Mouse (Mus musculus): ENCODE data around the gene Sh2d3c.

GRCm38 (mm10) chr2:32763353-32763752 lies 42.5 kb downstream of the Sh2d3c start:
- peak; percentile 33 for TF ChIP-seq CTCF (IDR thresholded peaks at IDR 0.05; ENCODE audit: insufficient read depth, low read length)
- TF ChIP-seq POLR2A (IDR thresholded peaks at IDR 0.05; ENCODE audit: borderline replicate concordance, extremely low read depth, low read depth, low read length), result no peak

Data from lung, adult 2 months (tissue).